Mouse (Mus musculus) lung, postnatal 0 days (tissue): ENCODE results near the gene Soga1. TPM values are rescaled to one million over a fixed set of nuclear protein-coding genes. Genes with fewer than 3 reads are reported as not detected.

Experiments used
- ATAC-seq: fragments of 200-750 bp; cut with Nextera tagmentation; 2 replicates; pipeline ENCODE4 v1.8.0; 2017; ENCODE audit warnings: moderate library complexity
- DNase-seq: peaks from one replicate; pipeline ENCODE4 v3.0.0-alpha.2; 2016; ENCODE audit warnings: low spot score
- H3K27ac ChIP-seq: fragments of 300-500 bp; sonication (generic); 2 replicates; pipeline ENCODE4 v1.5.1; 2014; ENCODE audit warnings: antibody characterized with exemption, mild to moderate bottlenecking, low read length, mixed read lengths
- H3K27me3 ChIP-seq: fragments of 300-500 bp; sonication (generic); replicated peaks from 2 replicates; pipeline ENCODE4 v1.6.1; 2014; ENCODE audit warnings: low read length, mixed read lengths; ENCODE audit not compliant: insufficient read depth
- H3K36me3 ChIP-seq: fragments of 300-500 bp; sonication (generic); 2 replicates; pipeline ENCODE4 v1.6.1; 2014; ENCODE audit warnings: low read length, mixed read lengths; ENCODE audit not compliant: insufficient read depth
- H3K4me1 ChIP-seq: fragments of 300-500 bp; sonication (generic); 2 replicates; pipeline ENCODE4 v1.6.1; 2014; ENCODE audit warnings: antibody characterized with exemption, low read depth, low read length, mixed read lengths; ENCODE audit not compliant: insufficient read depth
- H3K4me2 ChIP-seq: fragments of 300-500 bp; sonication (generic); replicated peaks from 2 replicates; pipeline ENCODE4 v1.6.1; 2014; ENCODE audit warnings: low read depth, mild to moderate bottlenecking, low read length, moderate library complexity, mixed read lengths
- H3K4me3 ChIP-seq: fragments of 300-500 bp; sonication (generic); 2 replicates; pipeline ENCODE4 v1.5.1; 2014; ENCODE audit warnings: low read depth, low read length
- H3K9ac ChIP-seq: fragments of 300-500 bp; sonication (generic); replicated peaks from 2 replicates; pipeline ENCODE4 v1.6.1; 2014; ENCODE audit warnings: low read depth, mild to moderate bottlenecking
- H3K9me3 ChIP-seq: fragments of 300-500 bp; sonication (generic); 2 replicates; pipeline ENCODE4 v1.6.1; 2016; ENCODE audit warnings: low read length, mixed read lengths
- CTCF ChIP-seq: IDR thresholded peaks from 2 replicates; pipeline ENCODE4 v1.5.1; 2016; ENCODE audit warnings: antibody characterized with exemption, mild to moderate bottlenecking
- EP300 ChIP-seq: IDR thresholded peaks from 2 replicates; pipeline ENCODE4 v1.6.1; 2016; ENCODE audit warnings: antibody characterized with exemption, mild to moderate bottlenecking, control low read depth
- WGBS: fragments of 180-500 bp; shearing (Covaris S2); extraction: QIAGEN DNeasy Blood & Tissue Kit; methylation state at CpG from one replicate; pipeline ENCODE4 v1.1.7; 2014; 5-methylcytosine and 5-hydroxymethylcytosine counted together
- polyA plus RNA-seq: library from polyadenylated mRNA; unstranded; fragments of >200 nt; fragmentation: Nextera tagmentation; extraction: Ambion mirVana; gene quantifications from 2 replicates; pipeline ENCODE4 v1.2.1, GENCODE M21; 2015

The Soga1 gene
- polyA plus RNA-seq, 1 experiment from 2014 or later, result 2.5 TPM

DNA sequence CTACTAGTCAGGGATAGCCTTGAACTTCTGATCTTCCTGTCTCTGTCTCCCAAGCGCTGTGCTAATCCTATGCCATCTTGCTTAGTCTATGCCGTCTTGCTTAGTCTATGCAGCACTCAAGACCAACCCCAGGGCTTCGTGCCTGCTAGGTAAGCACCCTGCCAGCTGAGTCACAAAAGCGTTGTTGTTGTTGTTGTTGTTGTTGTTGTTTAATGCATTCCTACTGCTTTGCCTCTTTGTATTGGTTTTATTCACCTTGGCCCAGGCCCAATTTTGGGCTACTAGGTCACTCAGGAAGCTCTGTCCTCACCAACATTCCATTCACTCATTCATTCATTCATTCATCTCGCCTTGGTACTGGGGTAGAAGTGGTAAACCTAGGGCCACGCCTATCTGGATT, 23.3 kb downstream of the Soga1 start:
- Histone ChIP-seq H3K4me1 (peaks cover 10% of the 10 kb centered on the region), H3K36me3 (no peaks in the 10 kb centered on the region), H3K9ac (no peak overlapping the region), H3K27me3 (no peaks in the 10 kb centered on the region), H3K4me2 (no peak overlapping the region), H3K9me3 (no peaks in the 10 kb centered on the region), H3K4me3 (no peak overlapping the region), H3K27ac (peak overlapping the region; percentile 83)
- no peak for DNase-seq
- ATAC-seq, result no peak
- TF ChIP-seq CTCF (no peak), EP300 (no peak)
- WGBS, result 87% methylated on average over 6 of the region's 6 CpGs

DNA sequence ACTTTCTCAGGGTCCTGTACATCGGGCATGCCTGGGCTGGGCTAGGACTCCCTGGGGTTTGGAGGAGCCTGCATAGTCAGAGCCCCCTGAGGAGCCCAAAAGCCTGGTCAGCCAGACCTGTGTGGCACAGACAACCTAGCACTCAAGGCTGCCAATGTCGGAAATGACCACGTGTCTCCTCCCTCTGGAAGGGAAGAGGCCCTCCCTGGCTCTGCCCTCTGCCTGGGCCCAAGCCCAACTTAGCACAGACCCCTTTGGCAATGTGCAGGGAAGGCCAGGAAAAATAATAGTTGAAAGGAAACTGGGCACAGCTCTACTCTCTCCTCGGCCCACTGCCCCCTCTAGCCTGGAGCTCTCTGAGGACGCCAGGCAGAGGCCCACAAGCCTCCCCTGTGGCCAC, 24.2 kb downstream of the Soga1 start:
- peak; percentile 49 for DNase-seq
- H3K4me3 ChIP-seq, result no peak overlapping the region
- no peak overlapping the region for H3K9ac ChIP-seq
- peaks cover 10% of the 10 kb centered on the region for H3K4me1 ChIP-seq
- no peaks in the 10 kb centered on the region for H3K36me3 ChIP-seq
- peak; percentile 47 for ATAC-seq
- no peak for TF ChIP-seq CTCF
- no peak for TF ChIP-seq EP300
- no peaks in the 10 kb centered on the region for H3K27me3 ChIP-seq
- 27% methylated on average over 5 of the region's 5 CpGs for WGBS
- H3K4me2 ChIP-seq, result no peak overlapping the region
- H3K27ac ChIP-seq, result peak overlapping the region; percentile 83
- no peaks in the 10 kb centered on the region for H3K9me3 ChIP-seq

DNA sequence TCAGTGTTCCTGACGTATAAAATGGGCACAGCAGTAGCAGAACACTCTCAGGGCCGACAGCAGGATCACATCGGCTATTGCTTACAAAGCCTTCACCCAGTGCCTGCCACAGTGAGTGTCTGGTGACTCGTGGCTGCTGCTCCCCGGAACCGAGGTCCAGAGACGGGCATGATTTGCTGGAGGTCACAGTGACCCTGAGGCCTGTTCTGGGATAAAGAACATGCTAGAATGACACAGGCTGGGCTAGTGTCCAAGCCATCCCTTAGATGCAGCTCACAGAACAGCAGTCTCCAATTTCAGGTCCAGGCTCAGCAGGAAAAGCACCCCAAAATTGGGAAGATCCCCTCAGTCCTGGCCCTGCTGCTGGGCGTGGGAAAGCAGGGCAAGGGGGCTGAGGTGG, 24.8 kb downstream of the Soga1 start:
- ATAC-seq, result peak; percentile 78
- 50% methylated on average over 8 of the region's 8 CpGs for WGBS
- peak; percentile 83 for DNase-seq
- Histone ChIP-seq H3K4me1 (peaks cover 10% of the 10 kb centered on the region), H3K4me3 (no peak overlapping the region), H3K27ac (peak overlapping the region; percentile 83), H3K4me2 (no peak overlapping the region), H3K9me3 (no peaks in the 10 kb centered on the region), H3K9ac (no peak overlapping the region), H3K36me3 (no peaks in the 10 kb centered on the region), H3K27me3 (no peaks in the 10 kb centered on the region)
- peak; percentile 92 for TF ChIP-seq EP300
- no peak for TF ChIP-seq CTCF

DNA sequence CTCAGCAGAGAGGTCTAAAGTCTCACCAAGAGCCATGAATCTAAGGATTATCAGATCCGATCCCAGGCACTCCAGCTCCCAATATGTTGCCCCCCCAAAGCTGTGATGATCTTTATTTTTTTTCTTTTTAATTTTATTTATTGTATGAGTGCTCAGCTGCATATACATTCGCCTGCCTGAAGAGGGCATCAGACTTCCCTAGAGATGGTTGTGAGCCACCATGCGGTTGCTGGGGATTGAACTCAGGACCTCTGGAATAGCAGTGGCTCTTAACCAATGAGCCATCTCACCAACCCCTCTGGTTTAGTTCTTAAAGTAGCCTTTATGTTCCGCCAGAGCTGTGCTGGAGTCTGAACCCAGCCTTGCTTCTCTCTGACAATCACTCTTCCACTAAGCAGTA, 25.3 kb downstream of the Soga1 start:
- peak overlapping the region; percentile 38; the same call in 1 of the 2 replicates for H3K27ac ChIP-seq
- H3K4me3 ChIP-seq, result no peak overlapping the region
- no peak for DNase-seq
- WGBS, result 80% methylated on average over 4 of the region's 4 CpGs
- H3K9ac ChIP-seq, result no peak overlapping the region
- H3K36me3 ChIP-seq, result no peaks in the 10 kb centered on the region
- H3K4me2 ChIP-seq, result no peak overlapping the region
- H3K27me3 ChIP-seq, result no peaks in the 10 kb centered on the region
- H3K4me1 ChIP-seq, result peaks cover 11% of the 10 kb centered on the region
- no peak for ATAC-seq
- H3K9me3 ChIP-seq, result no peaks in the 10 kb centered on the region
- TF ChIP-seq CTCF (peak; percentile 52), EP300 (no peak)

DNA sequence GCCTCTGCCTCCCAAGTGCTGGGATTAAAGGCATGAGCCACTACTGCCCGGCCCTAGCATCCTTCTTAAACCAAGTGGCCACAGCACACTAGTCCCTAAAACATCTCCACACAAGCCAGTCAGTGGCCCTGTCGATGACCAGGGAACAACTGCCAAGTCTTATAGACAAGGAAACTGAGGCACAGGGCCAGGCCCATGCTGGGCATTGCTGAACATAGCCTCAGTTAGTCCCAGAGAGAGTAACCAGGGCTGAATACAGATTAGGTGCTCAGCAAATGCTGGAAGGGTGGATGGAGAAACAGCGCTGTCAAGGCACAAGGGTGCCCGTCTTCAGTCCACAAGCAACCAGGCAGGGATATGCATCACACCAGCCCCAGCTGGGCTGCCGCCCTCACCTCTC, 25.9 kb downstream of the Soga1 start:
- H3K4me1 ChIP-seq, result peaks cover 15% of the 10 kb centered on the region
- H3K4me2 ChIP-seq, result no peak overlapping the region
- H3K27ac ChIP-seq, result no peak overlapping the region
- no peak overlapping the region for H3K4me3 ChIP-seq
- no peaks in the 10 kb centered on the region for H3K9me3 ChIP-seq
- DNase-seq, result no peak
- H3K36me3 ChIP-seq, result no peaks in the 10 kb centered on the region
- 91% methylated on average over 5 of the region's 5 CpGs for WGBS
- H3K27me3 ChIP-seq, result no peaks in the 10 kb centered on the region
- TF ChIP-seq CTCF, result no peak
- TF ChIP-seq EP300, result no peak
- no peak overlapping the region for H3K9ac ChIP-seq
- ATAC-seq, result no peak

DNA sequence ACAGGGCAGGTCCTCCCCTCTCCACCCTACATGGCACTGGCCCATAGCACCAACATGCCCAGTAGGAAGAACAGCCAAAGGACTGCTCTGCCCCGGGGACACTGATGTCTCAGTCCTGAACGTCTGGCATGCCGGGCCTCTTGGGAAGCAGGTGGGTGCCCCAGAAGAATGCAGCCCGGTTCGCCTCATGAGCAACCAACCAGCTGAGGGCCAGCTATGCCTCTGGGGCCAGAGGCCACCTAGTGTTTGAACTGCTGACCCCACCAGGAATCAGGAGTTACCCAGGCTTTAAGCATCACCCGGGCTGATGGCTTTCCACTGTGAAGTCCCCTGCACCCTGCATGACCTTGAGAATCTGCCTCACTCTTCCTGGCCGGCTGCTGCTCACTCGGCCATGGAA, 26.6 kb downstream of the Soga1 start:
- Histone ChIP-seq H3K4me3 (no peak overlapping the region), H3K36me3 (no peaks in the 10 kb centered on the region), H3K4me1 (peaks cover 15% of the 10 kb centered on the region), H3K27me3 (no peaks in the 10 kb centered on the region), H3K4me2 (no peak overlapping the region), H3K27ac (0 out of 2 replicates have a peak overlapping the region, but pooled peaks have one; percentile 21), H3K9me3 (no peaks in the 10 kb centered on the region), H3K9ac (no peak overlapping the region)
- ATAC-seq, result no peak
- TF ChIP-seq CTCF, result no peak
- no peak for TF ChIP-seq EP300
- no peak for DNase-seq
- WGBS, result 67% methylated on average over 8 of the region's 8 CpGs

DNA sequence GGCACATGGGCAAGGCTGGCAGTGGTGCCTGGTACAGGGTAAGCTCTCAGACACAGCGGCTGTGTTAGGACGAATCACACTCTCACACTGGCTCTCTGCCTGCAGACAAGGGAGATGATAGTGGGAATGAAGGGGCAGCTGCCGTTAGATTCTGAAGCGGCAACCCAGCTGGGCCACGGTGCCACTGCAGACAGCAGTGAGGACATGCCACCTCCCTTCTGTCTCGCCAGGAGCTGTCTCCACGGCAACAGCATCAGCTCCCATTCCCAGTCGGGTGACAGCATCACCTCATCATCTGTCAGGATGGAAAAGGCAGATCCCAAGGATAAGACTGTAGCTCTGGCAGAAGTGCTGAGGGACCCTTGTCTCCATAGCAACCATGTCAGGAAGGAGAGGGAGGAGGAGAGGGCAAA, 29.2 kb downstream of the Soga1 start:
- 53% methylated on average over 6 of the region's 8 CpGs for WGBS
- no peak overlapping the region for H3K9ac ChIP-seq
- 0 out of 2 replicates have a peak, but pooled peaks cover under 1% of the 10 kb centered on the region for H3K36me3 ChIP-seq
- peak; percentile 4; the same call in 1 of the 2 replicates for ATAC-seq
- no peaks in the 10 kb centered on the region for H3K27me3 ChIP-seq
- peaks cover 8% of the 10 kb centered on the region; the same call in 1 of the 2 replicates for H3K4me1 ChIP-seq
- H3K9me3 ChIP-seq, result no peaks in the 10 kb centered on the region
- peak; percentile 44 for DNase-seq
- TF ChIP-seq CTCF, result no peak
- H3K4me2 ChIP-seq, result no peak overlapping the region
- H3K4me3 ChIP-seq, result no peak overlapping the region
- 0 out of 2 replicates have a peak overlapping the region, but pooled peaks have one; percentile 5 for H3K27ac ChIP-seq
